Mouse (Mus musculus): Measurements from ENCODE around the gene Reg3b. TPM values are rescaled to one million over a fixed set of nuclear protein-coding genes. Genes with fewer than 3 reads are reported as not detected.

Gene Reg3b
- not detected for polyA plus RNA-seq (2014; fragmentation: Illumina TruSeq; extraction: RNeasy Lipid Tissue Mini Kit (QIAGEN cat#74804); ENCODE audit: low read depth, low replicate concordance)

GRCm38 (mm10) chr6:78370357-78370756, at the start of gene Reg3b:
TSS of gene Reg3b (plus strand) at chr6:78370657.

GRCm38 (mm10) chr6:78378765-78379164, 8.3 kb downstream of the Reg3b start, which contains the start of gene Reg3d:
TSS of gene Reg3d (minus strand) at chr6:78378865.

GRCm38 (mm10) chr6:78380409-78380808, 10.0 kb downstream of the Reg3b start, which contains the start of gene Reg3a:
TSS of gene Reg3a (plus strand) at chr6:78380709.

GRCm38 (mm10) chr6:78395323-78395722, 24.9 kb downstream of the Reg3b start, which contains the start of gene Reg2:
TSS of gene Reg2 (plus strand) at chr6:78395623.

GRCm38 (mm10) chr6:78422411-78422810, 52.0 kb downstream of the Reg3b start, which contains the start of gene Reg1:
TSS of gene Reg1 (plus strand) at chr6:78422711.

Other genes with a start within 250 kb of the Reg3b start
- not detected for gene Reg3d, start 8.2 kb downstream of the Reg3b start, polyA plus RNA-seq (2014; fragmentation: Illumina TruSeq; extraction: RNeasy Lipid Tissue Mini Kit (QIAGEN cat#74804); ENCODE audit: low read depth, low replicate concordance)
- gene Reg3a, start 10.1 kb downstream of the Reg3b start, polyA plus RNA-seq (2014; fragmentation: Illumina TruSeq; extraction: RNeasy Lipid Tissue Mini Kit (QIAGEN cat#74804); ENCODE audit: low read depth, low replicate concordance): not detected
- not detected for gene Reg2, start 25.0 kb downstream of the Reg3b start, polyA plus RNA-seq (2014; fragmentation: Illumina TruSeq; extraction: RNeasy Lipid Tissue Mini Kit (QIAGEN cat#74804); ENCODE audit: low read depth, low replicate concordance)
- gene Reg1, start 52.1 kb downstream of the Reg3b start, polyA plus RNA-seq (2014; fragmentation: Illumina TruSeq; extraction: RNeasy Lipid Tissue Mini Kit (QIAGEN cat#74804); ENCODE audit: low read depth, low replicate concordance): not detected
- gene Reg3g, start 98.2 kb downstream of the Reg3b start, polyA plus RNA-seq (2014; fragmentation: Illumina TruSeq; extraction: RNeasy Lipid Tissue Mini Kit (QIAGEN cat#74804); ENCODE audit: low read depth, low replicate concordance): not detected